Mouse (Mus musculus): ENCODE results near the gene Pitpnc1.

DNA sequence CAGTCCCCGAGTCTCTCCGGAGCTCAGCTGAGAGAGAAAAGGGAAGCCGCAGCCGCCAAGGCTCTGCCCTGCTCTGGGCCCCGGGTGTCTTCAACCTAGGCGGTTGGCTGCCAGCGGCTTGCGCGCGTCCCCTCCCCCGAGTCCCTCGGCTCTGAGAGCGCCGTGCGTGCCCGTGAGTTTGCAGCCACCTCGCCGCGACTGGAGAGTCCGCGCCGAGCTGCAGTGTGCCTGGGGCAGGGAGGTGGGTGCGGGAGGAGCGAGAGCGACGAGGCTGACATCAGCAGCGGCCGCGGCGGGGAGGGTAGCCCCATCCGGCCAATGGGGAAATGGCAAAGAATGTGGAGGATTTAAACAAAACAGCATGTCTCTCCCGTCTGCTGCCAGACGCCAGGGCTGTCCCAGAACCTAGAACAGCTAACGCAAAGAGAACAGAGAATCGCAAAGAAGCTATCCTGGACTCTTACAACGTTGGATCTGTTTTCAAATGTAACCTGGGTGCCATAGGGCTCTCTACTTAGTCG is at the start of gene Pitpnc1:
- peak; percentile 97 for TF ChIP-seq POLR2A (IDR thresholded peaks at IDR 0.05; ENCODE audit: control insufficient read depth, extremely low read depth, insufficient read depth, low read length, poor library complexity)
- TF ChIP-seq CTCF (IDR thresholded peaks at IDR 0.05; ENCODE audit: borderline replicate concordance, control insufficient read depth, extremely low read depth, insufficient read depth, low read length, poor library complexity), result no peak

All from thymus, adult 2 months (tissue).